Mouse (Mus musculus) gonadal fat pad, adult 2 months (tissue): Measurements from ENCODE around the gene Ina. TPM values are rescaled to one million over a fixed set of nuclear protein-coding genes. Genes with fewer than 3 reads are reported as not detected.
"Not testable (repeated sequence)": the region's sequence is repeated elsewhere in the genome, so short reads cannot be mapped to it uniquely, and the experiment has no call there.

Source experiments
- DNase-seq: peaks from one replicate; pipeline ENCODE4 v3.0.0-alpha.2; 2012; ENCODE audit warnings: low read depth
- polyA plus RNA-seq: library from polyadenylated mRNA; depleted of rRNA; stranded (reverse); fragments of >200 nt; gene quantifications from 2 replicates; pipeline ENCODE4 v1.2.3, GENCODE M21; 2012; rRNA removed

Gene Ina
- polyA plus RNA-seq, result 1.1 and 1.6 TPM in 2 replicates

DNA sequence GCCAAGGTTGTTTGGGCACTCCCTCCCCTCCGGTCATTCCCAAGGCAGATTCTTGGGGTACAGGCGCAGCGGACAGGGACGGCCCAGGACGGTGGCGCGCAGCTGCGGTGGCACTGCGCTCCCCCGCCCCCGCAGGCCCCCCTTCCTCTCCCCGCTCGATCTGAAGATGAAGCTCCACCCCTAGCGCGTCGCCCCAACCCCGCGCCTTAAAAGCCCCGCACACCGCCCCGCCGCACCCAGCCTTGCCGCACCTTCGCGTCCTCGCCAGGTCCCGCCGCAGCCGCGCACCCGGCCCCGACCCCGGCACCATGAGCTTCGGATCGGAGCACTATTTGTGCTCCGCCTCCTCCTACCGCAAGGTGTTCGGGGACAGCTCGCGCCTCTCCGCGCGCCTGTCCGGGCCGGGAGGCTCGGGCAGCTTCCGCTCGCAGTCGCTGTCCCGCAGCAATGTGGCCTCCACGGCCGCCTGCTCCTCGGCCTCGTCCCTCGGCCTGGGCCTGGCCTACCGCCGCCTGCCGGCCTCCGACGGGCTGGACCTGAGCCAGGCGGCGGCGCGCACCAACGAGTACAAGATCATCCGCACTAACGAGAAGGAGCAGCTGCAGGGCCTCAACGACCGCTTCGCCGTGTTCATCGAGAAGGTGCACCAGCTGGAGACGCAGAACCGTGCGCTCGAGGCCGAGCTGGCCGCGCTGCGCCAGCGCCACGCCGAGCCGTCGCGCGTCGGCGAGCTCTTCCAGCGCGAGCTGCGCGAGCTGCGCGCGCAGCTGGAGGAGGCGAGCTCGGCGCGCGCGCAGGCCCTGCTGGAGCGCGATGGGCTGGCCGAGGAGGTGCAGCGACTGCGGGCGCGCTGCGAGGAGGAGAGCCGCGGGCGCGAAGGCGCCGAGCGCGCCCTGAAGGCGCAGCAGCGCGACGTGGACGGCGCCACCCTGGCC is at the start of gene Ina, which contains the start of gene Nt5c2:
Gene Ina (plus strand): TSS at position 252 of the 935 bp plus-strand sequence.
Gene Nt5c2 (minus strand): TSS at position 707 of the 935 bp plus-strand sequence.
- DNase-seq, result no peak

GRCm38 (mm10) chr19:46965496-46965895 is 49.0 kb upstream of the Ina start:
- DNase-seq, result no peak

GRCm38 (mm10) chr19:46966330-46966729 is 48.2 kb upstream of the Ina start:
- no peak for DNase-seq

DNA sequence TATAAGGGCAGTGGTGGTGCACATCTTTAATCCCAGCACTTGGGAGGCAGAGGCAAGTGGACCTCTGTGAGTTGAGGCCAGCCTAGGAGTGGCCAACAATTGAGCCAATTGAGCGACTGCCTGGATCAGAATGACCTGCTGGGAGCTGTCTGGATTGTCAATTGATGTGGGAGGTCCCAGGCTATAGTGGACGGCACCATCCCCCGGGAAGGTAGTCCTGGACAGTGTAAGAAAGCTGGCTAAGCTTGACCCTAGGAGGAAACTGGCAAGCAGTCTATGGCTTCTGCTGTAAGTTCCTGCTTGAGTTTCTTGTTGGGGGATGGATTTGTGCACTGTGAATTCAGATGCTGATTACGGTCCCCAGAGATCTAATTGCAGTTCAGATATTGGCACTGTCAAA is 46.6 kb upstream of the Ina start:
- DNase-seq, result no peak

- DNase-seq, result no peak
Observed at GRCm38 (mm10) chr19:46968833-46969232, 45.7 kb upstream of the Ina start.

DNA sequence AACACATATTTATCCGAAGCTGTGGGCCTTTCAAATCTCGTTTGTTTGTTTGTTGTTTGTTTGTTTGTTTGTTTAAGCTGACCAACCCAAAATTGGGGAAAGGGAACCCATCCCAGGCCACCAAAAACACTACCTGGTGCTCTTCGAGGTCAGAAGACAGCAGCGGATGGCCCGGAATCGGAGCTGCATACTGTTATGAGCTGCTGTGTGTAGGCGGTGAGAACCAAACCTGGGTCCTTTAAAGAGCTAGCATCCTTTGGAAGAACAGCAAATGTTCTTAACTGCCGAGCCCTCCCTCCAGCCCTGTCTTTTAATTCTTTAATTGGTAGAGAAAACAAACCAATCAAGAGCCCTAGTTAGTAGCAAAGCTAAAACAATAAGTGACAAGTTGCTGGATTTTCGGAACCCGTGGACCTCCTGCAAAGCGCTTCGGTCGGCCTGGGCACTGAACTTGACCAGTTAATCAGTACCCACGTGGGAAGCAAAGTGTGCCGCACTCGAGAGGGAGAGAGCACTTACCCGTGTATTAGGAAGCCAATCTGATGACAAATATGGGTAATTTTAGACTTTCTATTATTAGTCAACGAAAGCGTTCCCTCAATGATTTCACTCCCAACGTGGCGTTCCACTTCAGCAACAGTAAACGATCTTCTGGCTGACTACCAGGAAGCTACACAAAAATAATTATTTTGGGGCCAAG is 45.1 kb upstream of the Ina start:
- no peak for DNase-seq

GRCm38 (mm10) chr19:46970121-46970729 is 44.3 kb upstream of the Ina start:
- DNase-seq, result no peak

GRCm38 (mm10) chr19:46971051-46971689 is 43.3 kb upstream of the Ina start:
- no peak for DNase-seq

DNA sequence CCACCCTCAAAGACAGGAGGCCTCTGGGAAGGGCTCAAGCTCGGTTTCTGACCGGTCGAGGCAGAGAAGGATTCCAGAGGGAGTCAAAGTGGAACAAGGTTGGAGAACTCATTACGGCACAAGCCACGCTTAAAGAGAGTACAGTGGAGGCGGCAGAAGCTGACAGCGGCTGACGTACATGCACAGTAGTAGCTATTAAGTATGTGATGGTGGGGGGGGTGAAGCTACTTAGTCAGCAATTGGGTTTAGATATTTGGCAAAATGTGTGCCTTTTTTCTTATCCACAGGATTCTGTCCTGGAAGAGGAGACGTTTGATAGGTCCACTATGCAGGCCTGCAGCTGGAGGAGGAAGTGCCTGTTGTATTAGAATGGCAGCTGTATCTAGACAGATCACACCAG is 42.8 kb upstream of the Ina start:
- DNase-seq, result no peak

- no peak for DNase-seq
Observed at GRCm38 (mm10) chr19:46972159-46972558, 42.3 kb upstream of the Ina start.

- DNase-seq, result no peak
Observed at GRCm38 (mm10) chr19:46975565-46975964, 38.9 kb upstream of the Ina start.

DNA sequence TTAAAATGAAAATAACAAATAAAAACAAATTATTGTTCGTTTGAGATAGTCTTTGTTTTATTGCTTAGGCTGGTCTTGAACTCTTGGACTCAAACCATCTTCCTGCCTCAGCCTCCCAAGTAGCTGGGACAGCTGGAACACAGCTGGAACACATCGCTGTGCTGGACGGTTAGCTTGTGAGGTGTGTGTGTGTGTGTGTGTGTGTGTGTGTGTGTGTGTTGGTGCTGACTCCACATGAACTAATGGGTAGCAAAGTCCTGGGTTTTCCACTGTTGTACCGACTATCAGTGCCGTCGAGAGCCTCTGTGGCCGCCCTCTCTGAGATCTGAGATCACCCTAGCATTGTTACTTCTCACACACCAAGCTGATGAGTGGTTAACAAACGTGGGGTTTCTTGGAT is 38.5 kb upstream of the Ina start:
- no peak for DNase-seq

GRCm38 (mm10) chr19:46976743-46977142 is 37.8 kb upstream of the Ina start:
- no peak for DNase-seq

DNA sequence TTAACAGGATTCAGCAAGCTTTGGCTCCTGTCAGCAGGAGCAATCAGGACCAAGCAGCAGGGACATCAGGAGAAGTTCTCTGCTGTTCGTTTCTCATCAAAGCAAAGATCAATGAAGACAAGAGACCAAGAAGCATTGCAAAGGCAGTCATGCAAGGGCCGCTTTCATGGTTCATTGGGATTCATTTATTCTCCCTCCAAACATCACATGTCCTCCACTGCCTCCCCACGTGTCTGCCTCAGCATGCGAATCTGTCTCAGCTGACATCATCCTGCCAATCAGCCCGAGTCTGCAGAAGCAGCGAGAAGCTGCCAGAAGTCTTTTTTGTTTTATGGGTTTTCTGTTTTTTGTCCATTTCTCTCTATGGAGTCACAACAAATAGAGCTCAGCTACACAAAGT is 37.0 kb upstream of the Ina start:
- no peak for DNase-seq

DNA sequence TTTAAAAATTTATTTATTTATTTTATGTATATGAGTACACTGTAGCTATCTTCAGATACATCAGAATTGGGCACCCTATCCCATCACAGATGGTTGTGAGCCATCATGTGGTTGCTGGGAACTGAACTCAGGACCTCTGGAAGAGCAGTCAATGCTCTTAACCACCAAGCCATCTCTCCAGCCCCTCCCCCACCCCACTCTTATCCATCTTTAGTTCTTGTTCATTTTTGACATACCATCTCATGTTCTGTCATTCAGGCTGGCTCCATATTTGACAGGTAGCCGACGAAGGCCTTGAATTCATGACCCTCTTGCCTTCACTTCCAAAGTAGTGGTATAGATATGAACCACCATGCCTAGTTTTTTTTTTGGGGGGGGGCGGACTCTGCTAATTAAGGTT is 36.4 kb upstream of the Ina start:
- not testable (repeated sequence) for DNase-seq

GRCm38 (mm10) chr19:46978920-46979780 is 35.3 kb upstream of the Ina start:
- no peak for DNase-seq

DNA sequence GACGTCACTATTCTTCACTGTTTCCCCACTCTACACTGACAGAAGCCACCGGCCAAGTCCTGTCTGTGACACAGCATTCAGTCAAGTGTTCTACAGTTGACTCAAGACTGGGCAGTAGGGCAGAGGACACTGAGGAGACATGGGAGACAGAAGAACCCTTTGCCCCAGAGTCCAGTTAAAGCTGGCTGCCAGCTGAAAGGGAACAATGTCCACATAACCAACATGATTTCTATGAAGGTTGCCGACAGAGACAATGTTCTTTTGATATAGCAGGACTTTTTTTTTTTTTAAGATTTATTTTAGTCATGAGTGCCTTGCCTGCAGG is 34.8 kb upstream of the Ina start:
- DNase-seq, result no peak

GRCm38 (mm10) chr19:46981462-46981861 is 33.0 kb upstream of the Ina start:
- no peak for DNase-seq

- no peak for DNase-seq
Observed at GRCm38 (mm10) chr19:46983352-46983965, 31.0 kb upstream of the Ina start.

DNA sequence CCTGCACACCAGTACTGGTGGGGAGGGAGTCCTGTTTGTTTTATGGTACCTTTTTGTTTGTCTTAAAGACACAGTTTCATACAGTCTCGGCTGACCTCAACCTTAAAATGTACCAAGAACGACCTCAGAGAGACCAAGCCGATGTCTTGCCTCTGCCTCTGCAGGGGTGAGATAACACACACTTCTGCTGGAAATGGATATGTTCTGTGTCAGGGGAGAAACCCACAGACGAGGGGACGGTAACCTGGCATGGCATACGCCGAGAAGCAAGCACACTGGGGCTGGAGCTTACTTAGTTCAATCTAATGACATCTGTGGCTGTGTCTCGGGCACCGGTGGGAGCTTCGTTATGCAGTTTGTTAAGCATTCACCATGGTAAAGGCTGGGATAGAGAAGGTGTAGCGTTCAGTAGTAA is 30.5 kb upstream of the Ina start:
- no peak for DNase-seq
